Mouse (Mus musculus): Measurements from ENCODE around the gene Prl2c1. TPM values are rescaled to one million over a fixed set of nuclear protein-coding genes. Genes with fewer than 3 reads are reported as not detected.

Prl2c1 gene
- not detected in 2 replicates for polyA plus RNA-seq (2012; rRNA removed)

GRCm38 (mm10) chr13:27849042-27849441 lies at the start of gene Prl2c1:
Prl2c1 (plus strand) TSS chr13:27849342.

GRCm38 (mm10) chr13:27801354-27801753 lies 47.8 kb upstream of the Prl2c1 start, which contains the start of gene Prl2a1:
Prl2a1 (plus strand) TSS chr13:27801654.

Other genes with a start within 250 kb of the Prl2c1 start
- gene Prl7b1, start 238.8 kb upstream of the Prl2c1 start, polyA plus RNA-seq (2012; rRNA removed): not detected in 2 replicates
- gene Prl7a1, start 206.8 kb upstream of the Prl2c1 start, polyA plus RNA-seq (2012; rRNA removed): not detected in 2 replicates
- not detected in 2 replicates for gene Prl7a2, start 181.3 kb upstream of the Prl2c1 start, polyA plus RNA-seq (2012; rRNA removed)
- not detected in 2 replicates for gene Prl7d1, start 132.6 kb upstream of the Prl2c1 start, polyA plus RNA-seq (2012; rRNA removed)
- not detected in 2 replicates for gene Prl7c1, start 68.5 kb upstream of the Prl2c1 start, polyA plus RNA-seq (2012; rRNA removed)
- gene Prl2a1, start 47.7 kb upstream of the Prl2c1 start, polyA plus RNA-seq (2012; rRNA removed): not detected in 2 replicates
- not detected in 2 replicates for gene Prl4a1, start 166.9 kb downstream of the Prl2c1 start, polyA plus RNA-seq (2012; rRNA removed)

Measured in colon, adult 2 months (tissue).